Mouse (Mus musculus) megakaryocyte-erythroid progenitor cell, adult 5-6 weeks (primary cell): ENCODE results near the gene Hoxa11. TPM values are rescaled to one million over a fixed set of nuclear protein-coding genes. Genes with fewer than 3 reads are reported as not detected.

ENCODE experiments used
- ATAC-seq: replicated peaks from 2 replicates; pipeline ENCODE4 v1.8.0; 2016; ENCODE audit warnings: mild to moderate bottlenecking, inconsistent platforms; ENCODE audit not compliant: severe bottlenecking, poor library complexity, low FRiP score, low TSS enrichment
- total RNA-seq, 2 experiments: library from RNA; stranded (forward) in 1 of 2; stranded (reverse) in 1 of 2; fragments of 200-1000, 215-1000 nt in 1 of 2; fragments of >200 nt in 1 of 2; fragmentation: Nextera tagmentation in 1 of 2; gene quantifications; 2 replicates each; pipeline ENCODE4 v1.2.3; 2014 to 2017

Hoxa11 gene
- total RNA-seq, 2 experiments from 2014 or later = not detected

DNA sequence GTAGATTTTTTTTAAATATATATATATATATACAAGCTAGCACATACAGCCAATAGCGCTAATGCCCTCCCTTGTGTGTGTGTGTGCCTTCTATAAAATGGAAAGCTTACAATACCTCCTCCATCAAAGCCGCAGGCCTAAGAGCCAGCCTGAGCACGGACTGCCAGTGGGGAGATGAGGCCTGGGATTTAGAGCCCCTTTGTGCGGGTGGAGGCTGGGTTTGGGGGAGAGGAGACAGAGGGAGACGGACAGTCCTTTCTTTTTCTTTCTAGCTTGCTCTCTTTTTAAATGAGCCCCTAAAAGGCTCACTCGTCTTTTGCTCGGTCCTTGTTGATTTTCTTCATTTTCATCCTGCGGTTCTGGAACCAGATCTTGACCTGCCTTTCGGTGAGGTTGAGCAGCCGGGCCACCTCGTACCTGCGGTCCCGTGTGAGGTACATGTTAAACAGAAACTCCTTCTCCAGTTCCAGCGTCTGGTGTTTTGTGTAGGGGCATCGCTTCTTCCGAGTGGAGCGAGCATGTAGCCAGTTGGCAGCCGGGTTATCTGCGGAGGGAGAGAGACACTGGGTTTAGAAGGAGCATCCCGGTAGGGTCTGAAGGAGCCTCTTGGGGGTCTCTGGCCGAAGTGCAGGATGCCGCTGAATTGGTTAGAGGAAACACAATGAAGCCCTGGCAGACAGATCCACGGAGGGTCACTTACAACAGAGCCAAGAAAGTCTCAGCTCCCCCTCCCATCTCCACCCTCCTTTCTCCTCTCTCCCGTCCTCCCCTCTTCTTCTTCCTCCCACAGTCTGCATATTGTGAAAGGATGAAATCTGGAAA is 21.5 kb downstream of the Hoxa11 start:
- ATAC-seq = no peak

- no peak for ATAC-seq
Observed at GRCm38 (mm10) chr6:52222729-52223128, 22.9 kb downstream of the Hoxa11 start.

GRCm38 (mm10) chr6:52221993-52222685 is 23.5 kb downstream of the Hoxa11 start:
- no peak for ATAC-seq

DNA sequence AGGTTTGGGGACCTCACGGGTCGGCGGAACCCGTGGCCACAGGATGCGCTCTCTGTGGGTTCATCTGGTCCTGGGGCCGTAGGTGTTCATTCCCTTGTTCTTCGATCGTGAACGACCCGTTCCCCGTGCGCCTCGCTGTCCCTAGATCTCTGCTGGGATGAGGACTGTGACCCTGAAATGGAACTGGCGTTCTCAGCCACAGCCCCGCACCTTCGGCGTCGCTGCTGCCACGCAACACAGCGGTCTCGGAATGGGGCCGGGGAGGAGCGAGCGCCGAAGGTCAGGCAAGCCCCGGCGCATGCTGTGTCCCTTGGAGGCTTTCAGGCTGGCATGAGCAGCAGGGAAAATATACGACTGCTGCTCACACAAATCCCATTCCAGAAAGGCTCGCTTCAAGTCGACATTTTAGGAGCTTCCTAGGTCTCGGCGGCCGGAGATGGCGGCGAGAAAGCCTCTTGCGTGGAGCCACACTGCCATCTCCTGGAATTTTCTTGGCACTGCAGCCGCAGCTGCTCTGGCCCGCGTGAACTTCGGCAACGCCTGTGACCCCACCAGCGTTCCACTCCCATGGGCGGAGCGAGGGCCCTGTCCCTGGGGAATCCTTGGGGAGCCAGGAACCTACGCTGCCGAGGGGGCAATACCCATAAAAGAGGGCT is 24.1 kb downstream of the Hoxa11 start, which contains the start of gene Hoxa7:
Hoxa7 (minus strand) TSS at position 518 of the 656 bp plus-strand sequence.
- ATAC-seq = peak; percentile 39

- no peak for ATAC-seq
Observed at GRCm38 (mm10) chr6:52220865-52221310, 24.7 kb downstream of the Hoxa11 start.

GRCm38 (mm10) chr6:52220003-52220864 is 25.4 kb downstream of the Hoxa11 start:
- ATAC-seq = no peak

DNA sequence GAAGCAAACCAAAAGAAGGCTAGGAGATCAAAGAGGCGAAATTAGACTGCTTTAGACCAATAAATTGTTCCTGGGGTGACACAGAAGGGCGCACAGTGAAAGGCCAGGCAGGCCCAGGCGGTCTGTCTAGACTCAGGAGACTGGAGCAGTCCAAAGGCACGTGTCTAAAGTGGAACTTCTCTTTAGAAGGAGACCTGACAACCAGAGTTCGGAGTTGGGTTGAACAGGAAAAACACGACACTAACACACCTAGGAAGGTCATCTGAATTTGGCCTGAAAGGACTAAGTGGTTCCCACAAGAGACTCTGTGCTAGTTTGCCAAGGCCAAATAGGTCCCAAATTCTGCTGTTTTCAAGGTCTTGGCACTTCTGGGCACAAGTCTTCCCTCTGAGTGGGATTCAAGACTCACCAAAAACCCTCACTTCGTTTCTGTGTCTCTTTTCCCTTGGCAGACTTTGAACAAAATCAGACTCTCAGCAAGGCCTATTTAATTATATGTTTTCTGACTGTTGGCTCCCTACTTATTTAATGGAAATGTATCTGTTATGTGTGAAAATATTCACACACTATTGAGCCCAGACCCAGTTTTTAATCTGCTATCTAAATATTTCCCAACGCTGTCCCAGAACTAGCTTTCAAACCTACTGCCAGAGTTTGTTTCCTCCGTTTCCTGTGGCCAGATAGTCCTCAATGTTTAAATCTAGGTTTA is 26.2 kb downstream of the Hoxa11 start:
- no peak for ATAC-seq

DNA sequence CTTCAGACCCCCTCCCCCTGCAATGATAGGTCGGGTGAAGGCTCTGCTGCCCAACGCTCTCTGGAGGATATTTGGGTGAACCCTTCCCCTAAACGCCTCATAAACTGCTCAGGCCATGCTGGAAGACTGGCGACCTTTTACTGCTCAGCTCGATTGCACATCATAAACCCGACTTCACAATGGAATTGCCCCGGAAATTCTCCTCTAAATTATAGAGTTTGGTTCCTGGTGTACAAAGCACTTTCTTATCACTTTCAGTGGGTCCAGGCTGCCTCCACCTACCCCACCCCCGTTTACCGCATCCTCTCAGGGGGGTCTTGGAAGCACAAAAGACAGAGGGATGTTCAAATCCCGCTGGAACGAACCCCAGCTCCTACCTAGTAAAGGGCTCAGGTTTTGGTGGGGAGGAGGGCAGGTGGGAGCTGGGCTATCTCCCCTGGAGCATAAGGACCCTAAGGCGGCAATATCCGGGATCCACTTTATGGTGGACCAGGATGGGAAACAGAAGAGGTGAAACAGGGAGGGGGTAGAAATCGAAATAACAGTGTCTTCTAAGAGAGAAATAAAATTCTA is 26.9 kb downstream of the Hoxa11 start:
- ATAC-seq = no peak

DNA sequence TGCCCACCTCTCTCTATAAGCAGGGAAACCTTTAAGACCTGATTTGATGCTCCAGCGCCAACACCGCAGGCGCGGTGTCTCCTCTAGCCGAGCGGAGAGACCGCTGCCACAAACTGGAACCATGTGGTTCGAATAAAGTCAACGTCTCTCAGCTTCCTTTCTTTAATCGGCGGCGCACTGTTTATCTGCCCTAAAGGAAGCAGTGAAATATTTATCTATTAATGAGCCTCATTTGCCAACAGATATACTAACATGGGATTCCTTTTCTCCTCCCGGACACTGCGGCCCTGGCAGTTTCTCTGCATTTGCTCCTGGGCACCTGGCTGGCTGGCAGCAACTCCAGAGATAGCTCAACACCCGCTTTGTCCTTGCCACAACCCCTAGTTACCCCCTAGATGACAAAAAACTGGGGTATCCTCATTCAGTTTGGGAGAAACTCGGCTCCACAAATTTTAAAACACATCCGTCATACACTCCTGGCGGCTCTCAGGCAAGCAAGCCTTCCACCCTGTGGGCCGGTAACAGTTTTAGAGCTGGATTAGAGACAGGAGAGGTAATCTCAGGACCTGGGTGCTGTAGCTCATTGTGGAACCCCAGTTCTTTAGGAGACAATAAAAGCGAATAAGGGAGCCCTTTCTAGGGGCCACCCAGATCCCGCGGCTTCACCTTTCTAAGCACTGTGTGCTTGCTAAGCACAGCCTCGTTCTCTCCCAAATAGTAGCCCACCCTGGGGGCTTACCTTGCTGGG is 27.5 kb downstream of the Hoxa11 start:
- no peak for ATAC-seq

DNA sequence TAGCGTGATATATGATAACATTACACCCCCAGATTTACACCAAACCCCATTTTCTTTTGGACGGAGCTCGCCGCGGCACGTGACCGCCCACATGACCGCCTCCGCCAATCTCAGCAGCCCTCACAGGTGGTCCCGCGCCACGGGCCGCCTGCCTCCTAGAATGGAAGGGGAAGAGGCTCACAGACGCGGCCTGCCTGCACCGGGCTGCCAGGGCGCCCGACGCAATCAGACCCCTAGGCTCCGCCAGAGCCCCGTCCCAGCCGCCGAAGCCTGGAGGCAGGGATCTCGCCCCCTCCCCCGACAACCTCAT is 28.2 kb downstream of the Hoxa11 start:
- no peak for ATAC-seq

DNA sequence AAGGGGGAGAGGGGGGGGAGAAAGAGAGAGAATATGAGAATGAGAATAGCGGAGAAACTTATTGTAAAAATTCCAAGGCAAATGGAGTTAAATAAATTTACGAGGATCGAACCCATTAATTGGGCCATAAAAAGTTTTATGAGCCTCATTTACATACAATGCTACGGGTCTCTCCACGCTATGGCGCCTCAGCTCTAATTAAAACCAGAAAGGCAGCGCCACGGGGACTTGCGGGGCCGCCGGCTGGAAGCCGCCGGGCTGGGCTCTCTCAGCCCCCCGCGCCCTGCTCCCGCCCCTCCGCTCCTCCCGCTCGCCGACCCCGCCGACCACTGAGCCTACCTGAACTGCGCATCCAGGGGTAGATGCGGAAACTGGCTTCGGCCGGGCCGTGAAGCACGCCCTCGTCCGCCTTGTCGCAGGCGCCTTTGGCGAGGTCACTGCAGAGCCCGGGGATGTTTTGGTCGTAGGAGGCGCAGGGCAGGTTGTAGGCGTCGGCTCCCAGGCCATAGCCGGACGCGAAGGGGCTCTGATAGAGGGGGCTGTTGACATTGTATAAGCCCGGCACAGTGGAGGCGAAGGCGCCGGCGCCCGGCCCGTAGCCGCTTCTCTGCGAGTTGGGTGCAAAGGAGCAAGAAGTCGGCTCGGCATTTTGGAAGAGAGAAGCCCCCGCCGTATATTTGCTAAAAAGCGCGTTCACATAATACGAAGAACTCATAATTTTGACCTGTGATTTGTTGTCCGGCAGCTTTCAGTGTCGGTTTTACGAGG is 28.7 kb downstream of the Hoxa11 start:
- ATAC-seq = no peak

DNA sequence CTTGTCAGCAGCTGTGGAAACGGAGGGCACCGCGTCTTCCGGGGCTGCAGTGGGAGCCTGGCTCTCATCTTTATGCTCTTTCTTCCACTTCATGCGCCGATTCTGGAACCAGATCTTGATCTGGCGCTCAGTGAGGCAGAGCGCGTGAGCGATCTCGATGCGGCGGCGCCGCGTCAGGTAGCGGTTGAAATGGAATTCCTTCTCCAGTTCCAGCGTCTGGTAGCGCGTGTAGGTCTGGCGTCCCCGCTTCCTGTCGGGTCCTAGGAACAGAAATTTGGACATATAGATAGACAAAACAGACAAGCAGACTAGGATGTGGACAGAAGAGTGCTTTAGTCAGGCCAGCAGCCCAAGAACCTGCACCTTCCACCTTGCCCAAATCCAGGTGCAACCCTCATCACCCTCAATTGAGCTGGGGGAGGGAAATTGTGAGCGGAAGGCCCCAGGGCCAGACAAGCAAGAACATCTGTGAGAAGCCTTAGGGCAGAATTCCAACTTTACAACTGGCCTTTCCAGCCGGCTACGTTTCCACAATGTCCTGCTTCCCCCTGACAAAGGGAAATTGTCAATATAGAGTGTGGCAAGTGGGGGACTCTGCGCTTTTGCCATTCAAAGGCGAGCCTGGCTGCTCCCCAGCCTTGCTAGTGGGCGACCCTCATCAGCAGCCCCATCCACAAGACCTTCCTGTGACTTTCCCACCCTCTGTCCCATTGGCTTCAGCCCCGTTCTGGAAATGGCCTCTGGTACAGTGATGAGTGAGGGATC is 29.7 kb downstream of the Hoxa11 start:
- no peak for ATAC-seq

DNA sequence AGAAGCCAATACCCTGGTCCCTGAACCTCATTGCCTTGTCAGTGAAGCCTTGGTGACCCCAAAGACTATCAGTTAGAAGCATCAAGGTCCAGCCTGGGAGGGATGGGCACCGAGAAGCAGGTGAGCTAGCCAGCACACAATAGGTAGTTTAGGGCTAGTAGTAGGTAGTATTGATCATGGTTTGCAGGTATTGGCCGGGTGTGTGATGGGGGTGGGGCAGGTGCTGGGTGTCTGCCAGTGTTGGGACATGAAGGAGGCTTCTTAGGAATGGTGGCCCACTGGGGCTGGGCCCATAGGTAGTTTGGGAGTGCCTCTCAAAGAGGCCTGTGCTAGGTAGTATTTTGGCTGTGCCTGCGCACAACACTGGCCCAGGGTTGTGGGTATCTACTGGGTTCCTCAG is 30.5 kb downstream of the Hoxa11 start:
- ATAC-seq = no peak

GRCm38 (mm10) chr6:52214271-52214670 is 31.3 kb downstream of the Hoxa11 start:
- ATAC-seq = no peak

DNA sequence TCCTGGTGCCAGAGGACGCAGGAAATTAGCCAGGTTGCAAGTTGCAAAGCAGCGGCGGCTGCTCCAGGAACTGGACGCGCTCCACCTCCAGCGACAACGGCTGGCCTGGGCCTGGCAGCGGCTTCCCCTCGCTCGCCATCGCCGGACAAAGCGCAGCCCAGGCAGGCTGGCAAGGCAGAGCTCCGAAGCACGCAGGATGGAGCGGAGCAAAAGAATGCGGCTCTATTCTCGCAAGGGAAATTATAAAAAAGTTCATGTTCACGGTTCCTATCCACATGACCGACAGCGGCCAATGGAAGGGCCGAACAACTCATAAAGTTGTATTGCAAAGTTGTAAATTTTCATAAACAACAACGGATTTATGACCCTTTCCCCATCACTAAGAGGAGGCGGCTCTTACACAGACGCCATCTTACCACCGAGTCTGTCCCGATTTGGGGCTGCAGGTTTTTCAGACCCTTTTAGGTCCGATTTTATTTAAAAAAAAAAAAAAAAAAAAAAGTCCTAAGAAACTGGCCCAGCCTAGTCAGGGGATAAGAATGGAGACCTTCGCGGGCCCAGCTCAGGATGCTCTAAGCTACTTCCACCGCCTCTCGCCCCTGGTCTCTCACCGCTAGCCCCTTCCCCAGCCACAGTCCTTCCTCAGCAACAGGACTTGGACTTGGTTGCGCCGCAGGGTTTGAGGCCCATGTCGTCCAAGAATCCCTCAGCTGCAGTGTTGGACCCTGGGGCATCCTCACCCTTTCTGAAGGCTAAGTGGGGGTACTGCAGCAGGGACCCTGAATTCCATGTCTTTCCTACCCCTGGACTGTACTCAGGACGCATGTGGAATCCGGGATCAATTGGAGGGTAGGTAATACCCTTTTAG is 32.3 kb downstream of the Hoxa11 start, which contains the start of the genes Hoxa3 and Gm28308:
Hoxa3 (minus strand) TSS at position 218 of the 868 bp plus-strand sequence.
Gm28308 (minus strand) TSS at position 221 of the 868 bp plus-strand sequence.
- ATAC-seq = 0 out of 2 replicates have a peak, but pooled peaks have one; percentile 2
